Mouse (Mus musculus): ENCODE results near the gene Dppa5a.

Dppa5a gene

DNA sequence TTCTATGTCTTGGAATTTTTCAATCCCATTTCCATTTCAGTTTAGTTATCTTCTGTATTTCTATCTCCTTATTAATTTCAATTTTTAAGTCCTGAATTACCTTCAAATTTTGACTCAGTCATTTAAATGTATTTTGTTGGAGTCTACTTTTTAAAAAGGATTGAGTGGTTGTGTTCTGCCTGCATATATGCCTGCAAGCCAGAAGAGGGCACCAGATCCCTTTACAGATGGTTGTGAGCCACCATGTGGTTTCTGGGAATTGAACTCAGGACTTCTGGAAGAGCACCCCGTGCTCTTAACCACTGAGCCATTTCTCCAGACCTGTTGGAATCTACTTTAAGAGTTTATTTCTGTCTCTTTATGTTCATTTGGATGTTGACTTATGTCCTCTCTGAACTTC, 48.5 kb downstream of the Dppa5a start:
- ATAC-seq (ENCODE audit: insufficient number of reproducible peaks, low FRiP score, low TSS enrichment), result no peak
